Mouse (Mus musculus): ENCODE results near the gene Nr4a1.

DNA sequence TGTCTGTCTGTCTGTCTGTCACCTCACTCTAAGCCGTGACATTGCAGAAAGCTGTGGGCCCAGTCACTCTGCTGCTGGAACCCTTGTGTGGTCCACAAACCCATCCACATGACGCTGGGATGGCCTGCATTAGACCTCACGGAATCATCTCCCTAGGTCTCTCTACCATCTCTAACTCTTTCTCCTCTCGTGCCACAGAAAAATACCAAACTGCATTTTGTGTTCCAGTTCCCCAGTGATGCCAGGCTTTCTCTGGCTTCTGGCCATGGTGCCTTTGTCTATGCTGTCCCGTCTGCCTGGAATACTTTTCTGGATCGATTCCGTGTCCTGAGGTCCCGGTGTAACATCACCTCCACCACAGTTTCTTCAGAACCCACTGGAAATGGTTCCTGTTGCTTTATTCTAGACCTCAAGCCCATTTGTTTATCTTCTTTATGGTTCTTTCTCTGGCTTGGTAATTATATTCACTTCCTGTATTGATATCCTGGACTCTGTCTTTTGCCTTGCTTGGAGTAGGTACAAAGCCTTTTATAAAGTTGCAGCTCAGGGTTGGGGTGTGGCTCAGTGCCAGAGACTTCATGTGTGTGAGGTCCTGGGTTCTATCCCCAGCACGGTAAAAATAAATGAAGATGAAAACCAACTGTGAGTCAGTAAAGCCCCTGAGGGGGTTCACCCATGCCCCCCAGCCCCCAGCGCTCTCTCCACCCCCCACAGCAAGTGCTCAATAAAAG, 19.3 kb upstream of the Nr4a1 start:
- TF ChIP-seq POLR2A (IDR thresholded peaks at IDR 0.05; ENCODE audit: low read depth, low read length), result no peak
- no peak for TF ChIP-seq CTCF (conservative IDR thresholded peaks at IDR 0.05; ENCODE audit: insufficient read depth, insufficient read length, low read depth, low read length)

Data from kidney, adult 2 months (tissue).